In genomic region chr19:10304810-10305544, GRCm38 (mm10) we compare ENCODE assay signal across 8 mouse cellular contexts. TPM values are rescaled to one million over a fixed set of nuclear protein-coding genes. Genes with fewer than 3 reads are reported as not detected.
DNase-seq lines count a peak whose midpoint lies in the region; ATAC-seq and TF ChIP-seq lines count a peak whose summit lies in the region.

Gene Dagla (minus strand): TSS chr19:10304877.

- H3K4me1 ChIP-seq in ES-E14 (ENCODE audit: control insufficient read depth in 2 of 2, insufficient read depth in 2 of 2, low read length in 2 of 2, poor library complexity in 1 of 2): peaks cover 0 to 10% of the 10 kb centered on the region in 2 experiments; a peak in 1 of 4 replicates
- H3K4me1 ChIP-seq in forebrain, embryonic 15.5 days: peaks cover 25% of the 10 kb centered on the region

- peak within 1 kb of the TSS in 1 of 2 experiments; percentile 78; a peak in 2 of 4 replicates for H3K4me3 ChIP-seq in ES-E14 (ENCODE audit: insufficient read depth in 1 of 2, low read depth in 1 of 2, low read length in 2 of 2, poor library complexity in 1 of 2, severe bottlenecking in 1 of 2)
- peak within 1 kb of the TSS; percentile 93 for H3K4me3 ChIP-seq in forebrain, embryonic 15.5 days

- peak; percentile 75 for ATAC-seq in forebrain, embryonic 15.5 days (replicated peaks)

- H3K4me2 ChIP-seq in forebrain, embryonic 15.5 days (replicated peaks): peak within 1 kb of the TSS; percentile 92

- no peaks in the 10 kb centered on the region for H3K36me3 ChIP-seq in ES-E14 (ENCODE audit: control insufficient read depth, insufficient read depth, low read length, poor library complexity, severe bottlenecking)
- H3K36me3 ChIP-seq in forebrain, embryonic 15.5 days: no peaks in the 10 kb centered on the region

- H3K9ac ChIP-seq in ES-E14 (ENCODE audit: insufficient read depth, low read depth, low read length, poor library complexity, severe bottlenecking): peak within 1 kb of the TSS; percentile 66
- peak within 1 kb of the TSS; percentile 95 for H3K9ac ChIP-seq in forebrain, embryonic 15.5 days (replicated peaks)

- H3K27ac ChIP-seq in ES-E14 (ENCODE audit: insufficient read depth, low read depth, low read length, poor library complexity, severe bottlenecking): no peak within 1 kb of the TSS
- 0 out of 2 replicates have a peak within 1 kb of the TSS, but pooled peaks have one; percentile 8 for H3K27ac ChIP-seq in forebrain, embryonic 15.5 days (replicated peaks)

- in situ Hi-C loops in ES-E14 (cut with MboI; ENCODE audit: low sequenced_read_pairs in 2 of 2, unreplicated experiment in 2 of 2): no loop called here

- intact Hi-C loops in heart, postnatal 25 days (cut with DNase I): loop anchor here (1.0 kb wide), 1 partner anchor 40 kb away; no protein-coding TSS in a partner anchor

- no peaks in the 10 kb centered on the region for H3K27me3 ChIP-seq in forebrain, embryonic 15.5 days

- peak; percentile 33 for DNase-seq in ES-E14 (ENCODE audit: low read depth, low spot score)
- DNase-seq in c-Kit-positive CD71-positive TER-119-positive erythroid progenitor cells, embryonic 14.5 days (ENCODE audit: low spot score): peak; percentile 17
- DNase-seq in heart, postnatal 25 days (ENCODE audit: low spot score): peak; percentile 60
- DNase-seq in layer of hippocampus, adult 9-11 months: peak; percentile 72
- peak; percentile 80 for DNase-seq in lung, postnatal 10 days
- DNase-seq in ovary, postnatal 14 days (ENCODE audit: low spot score): peak; percentile 88
- DNase-seq in thymus, postnatal 14 days: peak; percentile 70

- 7% methylated on average over 56 of the region's 56 CpGs for WGBS in forebrain, embryonic 15.5 days

- no peaks in the 10 kb centered on the region for H3K9me3 ChIP-seq in ES-E14 (ENCODE audit: control insufficient read depth, insufficient read depth, low read depth, low read length)
- H3K9me3 ChIP-seq in forebrain, embryonic 15.5 days: no peaks in the 10 kb centered on the region

TF ChIP-seq in ES-E14, 5 proteins besides CTCF, POLR2A, EP300 and RAD21:
- TF ChIP-seq ZC3H11A (IDR thresholded peaks at IDR 0.05; ENCODE audit: borderline replicate concordance, low read depth, low read length) (no peak), ZNF384 (IDR thresholded peaks at IDR 0.05; ENCODE audit: low read depth, low read length) (no peak), MAFK (IDR thresholded peaks at IDR 0.05; ENCODE audit: insufficient read depth, low read depth, low read length) (no peak), CHD2 (IDR thresholded peaks at IDR 0.05; ENCODE audit: low read depth, low read length) (no peak), HCFC1 (IDR thresholded peaks at IDR 0.05; ENCODE audit: borderline replicate concordance, insufficient read depth, low read length) (no peak)

RNA-seq across cellular contexts. Expression of gene Dagla, which starts in this region (rescaled TPM):
- 1.2 and 1.6 TPM in 2 replicates for total RNA-seq in ES-E14 (2012; rRNA removed)
- 6.7 and 6.8 TPM in 2 replicates for polyA plus RNA-seq in forebrain, embryonic 15.5 days (2015; fragmentation: Nextera tagmentation; extraction: Ambion mirVana)
- total RNA-seq in heart, postnatal 25 days (2021): 1 to 10 TPM; 3.2 to 3.3 TPM

Comparison
In these comparisons a context has a peak if more than half of its experiments do, and no peak if none do; other contexts are left out.
1. DNase-seq: peak in every context shown above with its lines; median percentile 88 in ovary, postnatal 14 days; 80 in lung, postnatal 10 days; 72 in layer of hippocampus, adult 9-11 months; 70 in thymus, postnatal 14 days; 60 in heart, postnatal 25 days; 33 in ES-E14; 17 in c-Kit-positive CD71-positive TER-119-positive erythroid progenitor cells, embryonic 14.5 days.